Mouse (Mus musculus): ENCODE results near the gene Ccnb1ip1.

DNA sequence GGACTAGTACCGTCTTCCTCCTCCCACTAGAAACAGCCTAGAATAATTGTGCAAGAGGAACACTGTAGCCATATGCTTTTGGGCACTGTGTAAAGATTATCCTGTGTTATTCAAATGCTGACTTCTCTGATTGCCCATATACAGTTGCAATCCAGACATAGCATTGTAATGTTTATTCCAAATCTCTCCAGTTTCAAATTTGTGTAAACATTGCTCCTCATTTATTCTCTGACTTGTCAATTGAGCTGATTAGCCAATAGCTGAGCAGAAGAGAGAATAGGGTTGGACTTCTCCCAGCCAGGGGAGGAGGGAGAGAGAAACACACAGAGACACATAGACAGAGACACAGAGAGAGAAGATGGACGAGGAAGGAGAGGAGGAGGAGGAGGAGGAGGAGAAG lies 26.9 kb upstream of the Ccnb1ip1 start:
- no peak for TF ChIP-seq CTCF (IDR thresholded peaks at IDR 0.05; ENCODE audit: borderline replicate concordance, insufficient read depth, low read length)
- no peak for TF ChIP-seq POLR2A (IDR thresholded peaks at IDR 0.05; ENCODE audit: low read depth, low read length)

Data from embryonic fibroblast, embryonic 13.5 days (primary cell).